Mouse (Mus musculus): Measurements from ENCODE around the gene Psors1c2. TPM values are rescaled to one million over a fixed set of nuclear protein-coding genes. Genes with fewer than 3 reads are reported as not detected.

The Psors1c2 gene
- polyA plus RNA-seq (2016; fragmentation: Nextera tagmentation; extraction: Ambion mirVana) = 1.0 and 1.5 TPM in 2 replicates

DNA sequence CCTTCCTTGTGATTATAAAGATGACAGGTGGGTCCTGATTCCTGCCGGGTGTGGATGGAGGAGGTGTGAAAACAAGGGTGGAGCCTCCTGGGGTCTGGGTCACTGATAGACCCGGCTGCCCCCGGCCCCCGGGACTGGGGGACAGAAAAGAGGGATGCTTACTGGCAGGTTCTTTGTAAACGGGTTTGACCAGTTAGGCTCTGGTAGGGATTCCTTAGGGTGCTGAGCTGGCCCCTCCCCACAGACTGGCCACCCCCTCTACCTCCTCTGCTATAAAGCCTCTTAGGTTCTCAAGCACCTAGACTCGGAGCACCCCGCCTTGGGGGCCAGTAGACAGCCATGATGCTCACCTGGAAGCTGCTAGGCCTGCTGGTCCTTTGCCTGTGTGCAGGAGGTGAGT is at the start of gene Psors1c2:
Gene Psors1c2 (plus strand): TSS at position 301 of the 400 bp plus-strand sequence.
- peaks cover 23% of the 10 kb centered on the region for H3K36me3 ChIP-seq
- no peak within 1 kb of the TSS for H3K4me2 ChIP-seq (replicated peaks)
- no peaks in the 10 kb centered on the region for H3K9me3 ChIP-seq
- no peak within 1 kb of the TSS for H3K9ac ChIP-seq (replicated peaks)
- H3K27ac ChIP-seq (replicated peaks) = no peak within 1 kb of the TSS
- no peak within 1 kb of the TSS for H3K4me3 ChIP-seq
- 46% methylated on average over 7 of the region's 7 CpGs for WGBS
- no peaks in the 10 kb centered on the region for H3K4me1 ChIP-seq
- peaks cover 9% of the 10 kb centered on the region; the same call in 1 of the 2 replicates for H3K27me3 ChIP-seq
- ATAC-seq (ENCODE audit: low FRiP score, low read depth) = no peak

DNA sequence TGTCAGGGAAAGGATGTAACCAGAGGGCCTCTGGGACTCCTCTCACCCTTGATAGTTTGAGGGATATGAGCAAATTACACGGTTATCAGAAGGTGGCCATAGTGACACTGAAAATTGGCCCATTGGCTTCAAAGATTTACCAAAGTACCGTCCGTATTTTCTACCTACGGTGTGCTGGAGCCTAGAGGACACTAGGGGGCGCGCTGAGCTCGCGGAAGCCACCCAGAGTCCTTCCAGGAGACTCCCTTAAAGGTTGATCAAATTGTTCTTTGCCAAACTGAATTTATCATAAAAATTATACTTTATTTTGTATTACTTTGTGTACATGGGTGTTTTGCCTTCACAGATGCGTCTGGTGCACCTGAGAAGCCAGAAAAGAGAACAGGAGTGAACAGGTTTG is 48.9 kb upstream of the Psors1c2 start:
- Histone ChIP-seq H3K9ac (replicated peaks) (no peak overlapping the region), H3K4me3 (no peak overlapping the region), H3K27ac (replicated peaks) (no peak overlapping the region), H3K4me1 (0 out of 2 replicates have a peak, but pooled peaks cover 3% of the 10 kb centered on the region), H3K4me2 (replicated peaks) (no peak overlapping the region), H3K27me3 (no peaks in the 10 kb centered on the region), H3K36me3 (no peaks in the 10 kb centered on the region), H3K9me3 (no peaks in the 10 kb centered on the region)
- WGBS = 2% methylated on average over 9 of the region's 9 CpGs
- ATAC-seq (ENCODE audit: low FRiP score, low read depth) = no peak

DNA sequence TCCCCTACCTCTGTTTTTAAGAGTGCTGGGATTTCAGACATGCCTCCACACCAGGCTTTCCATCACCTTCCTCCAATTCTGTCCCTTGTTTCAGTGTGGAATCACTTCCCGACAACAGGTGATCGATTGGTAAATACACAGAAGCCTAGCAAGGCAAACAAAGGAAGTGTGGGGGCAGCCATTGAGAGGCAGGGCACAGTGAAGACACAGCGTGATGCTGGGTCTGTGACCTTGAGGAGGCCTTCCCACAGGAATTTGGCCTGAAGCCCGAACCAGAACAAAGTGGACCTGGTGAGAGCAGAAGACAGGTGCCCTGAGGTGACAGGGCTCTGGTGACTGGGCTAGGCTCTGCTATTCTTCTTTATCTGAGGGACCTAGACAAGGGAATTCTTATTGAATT is 47.3 kb upstream of the Psors1c2 start:
- Histone ChIP-seq H3K27ac (replicated peaks) (no peak overlapping the region), H3K9ac (replicated peaks) (no peak overlapping the region), H3K4me1 (0 out of 2 replicates have a peak, but pooled peaks cover 7% of the 10 kb centered on the region), H3K4me3 (no peak overlapping the region), H3K36me3 (no peaks in the 10 kb centered on the region), H3K9me3 (no peaks in the 10 kb centered on the region), H3K4me2 (replicated peaks) (no peak overlapping the region), H3K27me3 (peaks cover 6% of the 10 kb centered on the region; the same call in 1 of the 2 replicates)
- no peak for ATAC-seq (ENCODE audit: low FRiP score, low read depth)
- WGBS = 41% methylated on average over 4 of the region's 4 CpGs

DNA sequence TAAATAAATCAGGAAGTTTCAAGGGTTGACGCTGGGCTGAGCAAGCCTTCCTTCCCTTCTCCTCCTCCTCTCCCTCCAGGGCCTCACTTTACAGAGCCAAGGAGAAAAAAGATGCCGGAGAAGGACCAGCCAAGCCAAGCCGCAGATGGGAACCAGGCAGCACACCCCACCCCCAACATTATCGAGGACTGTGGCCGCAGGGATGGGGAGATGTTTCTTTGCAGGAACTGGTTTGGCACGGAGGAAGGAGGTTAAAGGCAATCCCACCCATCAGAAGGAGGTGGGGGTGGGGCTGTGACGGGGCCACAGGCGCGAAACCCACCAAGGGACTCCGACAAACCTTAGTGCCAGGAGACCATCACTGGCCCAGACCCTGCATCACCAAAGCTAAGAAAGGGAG is 46.3 kb upstream of the Psors1c2 start:
- Histone ChIP-seq H3K9me3 (no peaks in the 10 kb centered on the region), H3K27me3 (peaks cover 6% of the 10 kb centered on the region; the same call in 1 of the 2 replicates), H3K36me3 (no peaks in the 10 kb centered on the region), H3K4me1 (0 out of 2 replicates have a peak, but pooled peaks cover 7% of the 10 kb centered on the region), H3K27ac (replicated peaks) (no peak overlapping the region), H3K4me3 (no peak overlapping the region), H3K4me2 (replicated peaks) (no peak overlapping the region), H3K9ac (replicated peaks) (no peak overlapping the region)
- no peak for ATAC-seq (ENCODE audit: low FRiP score, low read depth)
- 68% methylated on average over 10 of the region's 10 CpGs for WGBS

DNA sequence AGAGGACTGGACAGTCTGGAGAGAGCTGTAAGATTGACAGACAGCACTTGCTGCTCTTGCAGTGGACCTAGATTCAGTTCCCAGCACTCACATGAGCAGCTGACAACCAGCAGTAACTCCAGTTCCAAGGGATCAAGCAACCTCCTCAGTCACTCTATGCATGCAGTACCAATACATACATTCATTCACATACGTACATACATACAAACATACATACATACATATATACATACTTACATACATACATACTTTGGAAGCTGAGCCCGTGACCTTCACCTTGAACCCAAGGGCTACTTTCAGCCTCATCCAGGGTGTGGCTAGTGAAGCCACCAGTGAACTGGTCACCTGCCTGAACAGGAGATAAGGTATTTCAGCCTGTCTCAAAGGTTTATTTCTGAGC is 45.0 kb upstream of the Psors1c2 start:
- H3K4me1 ChIP-seq = 0 out of 2 replicates have a peak, but pooled peaks cover 7% of the 10 kb centered on the region
- no peak for ATAC-seq (ENCODE audit: low FRiP score, low read depth)
- WGBS = 93% methylated on average over 2 of the region's 2 CpGs
- no peak overlapping the region for H3K27ac ChIP-seq (replicated peaks)
- H3K27me3 ChIP-seq = peaks cover 6% of the 10 kb centered on the region; the same call in 1 of the 2 replicates
- no peak overlapping the region for H3K4me2 ChIP-seq (replicated peaks)
- H3K4me3 ChIP-seq = no peak overlapping the region
- H3K9ac ChIP-seq (replicated peaks) = no peak overlapping the region
- H3K9me3 ChIP-seq = no peaks in the 10 kb centered on the region
- no peaks in the 10 kb centered on the region for H3K36me3 ChIP-seq

DNA sequence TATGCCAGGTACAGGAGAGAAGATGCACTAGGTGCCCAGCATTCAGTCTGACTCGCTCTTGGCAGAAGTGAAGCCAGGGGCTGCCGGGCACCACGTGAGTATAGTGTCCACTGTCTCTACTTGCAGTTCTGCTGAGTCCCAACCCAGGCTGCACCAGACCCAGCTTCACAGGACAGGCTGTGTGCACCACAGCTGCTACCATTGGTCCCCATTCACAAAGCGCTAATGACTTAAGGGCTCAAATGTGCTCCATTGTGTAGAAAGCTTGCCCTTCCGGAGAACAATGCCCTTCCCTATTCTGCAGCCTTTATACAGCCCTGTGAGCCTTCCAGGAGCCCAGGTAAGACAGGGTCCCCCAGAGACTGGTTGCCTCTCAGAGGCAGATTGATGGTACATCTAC is 42.7 kb upstream of the Psors1c2 start:
- Histone ChIP-seq H3K27ac (replicated peaks) (no peak overlapping the region), H3K9me3 (no peaks in the 10 kb centered on the region), H3K4me1 (0 out of 2 replicates have a peak, but pooled peaks cover 7% of the 10 kb centered on the region), H3K9ac (replicated peaks) (no peak overlapping the region), H3K36me3 (no peaks in the 10 kb centered on the region), H3K27me3 (peaks cover 6% of the 10 kb centered on the region; the same call in 1 of the 2 replicates), H3K4me3 (no peak overlapping the region), H3K4me2 (replicated peaks) (no peak overlapping the region)
- no peak for ATAC-seq (ENCODE audit: low FRiP score, low read depth)
- 47% methylated on average over 5 of the region's 5 CpGs for WGBS

DNA sequence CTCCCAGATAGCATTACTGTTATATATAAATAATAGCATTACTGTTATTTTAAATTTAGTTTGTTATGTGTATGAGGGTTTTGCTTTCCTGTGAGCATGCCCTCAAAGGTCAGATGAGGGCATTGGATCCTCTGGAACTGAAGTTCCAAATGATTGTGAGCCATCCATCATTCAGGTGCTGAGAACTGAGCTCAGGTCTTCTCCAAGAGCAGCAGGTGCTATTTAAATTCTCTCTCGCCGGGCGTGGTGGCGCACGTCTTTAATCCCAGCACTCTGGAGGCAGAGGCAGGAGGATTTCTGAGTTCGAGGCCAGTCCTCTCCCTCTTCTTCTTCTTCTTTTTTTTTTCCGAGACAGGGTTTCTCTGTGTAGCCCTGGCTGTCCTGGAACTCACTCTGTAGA is 35.9 kb upstream of the Psors1c2 start:
- no peak for ATAC-seq (ENCODE audit: low FRiP score, low read depth)
- Histone ChIP-seq H3K4me3 (no peak overlapping the region), H3K4me2 (replicated peaks) (no peak overlapping the region), H3K27ac (replicated peaks) (no peak overlapping the region), H3K4me1 (no peaks in the 10 kb centered on the region), H3K36me3 (no peaks in the 10 kb centered on the region), H3K9ac (replicated peaks) (no peak overlapping the region), H3K9me3 (no peaks in the 10 kb centered on the region), H3K27me3 (peaks cover 3% of the 10 kb centered on the region; the same call in 1 of the 2 replicates)
- WGBS = 95% methylated on average over 7 of the region's 7 CpGs

DNA sequence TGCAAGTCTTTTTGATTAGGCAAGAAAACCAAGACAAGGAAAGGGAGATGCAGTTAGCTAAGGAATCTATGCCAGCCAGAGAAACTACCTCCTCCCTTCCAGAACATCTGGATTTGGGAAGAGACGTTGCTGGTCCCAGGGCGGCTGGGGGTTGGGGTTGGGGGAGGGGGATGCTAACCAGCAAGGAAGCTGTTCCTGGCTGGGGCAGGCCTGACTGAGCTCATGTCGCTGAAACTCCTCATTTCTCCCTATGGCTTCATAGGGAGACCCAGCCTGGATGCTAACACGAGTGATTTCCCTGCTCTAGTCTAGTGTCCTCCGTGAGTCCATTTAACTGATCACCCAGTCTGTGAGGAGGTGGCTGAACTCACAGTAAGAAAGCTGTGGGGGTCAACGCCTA is 30.8 kb upstream of the Psors1c2 start:
- no peak overlapping the region for H3K27ac ChIP-seq (replicated peaks)
- H3K4me3 ChIP-seq = no peak overlapping the region
- 4% methylated on average over 6 of the region's 6 CpGs for WGBS
- H3K27me3 ChIP-seq = peaks cover 41% of the 10 kb centered on the region
- ATAC-seq (ENCODE audit: low FRiP score, low read depth) = no peak
- no peaks in the 10 kb centered on the region for H3K36me3 ChIP-seq
- no peaks in the 10 kb centered on the region for H3K9me3 ChIP-seq
- no peak overlapping the region for H3K4me2 ChIP-seq (replicated peaks)
- H3K4me1 ChIP-seq = peaks cover 5% of the 10 kb centered on the region; the same call in 1 of the 2 replicates
- no peak overlapping the region for H3K9ac ChIP-seq (replicated peaks)

DNA sequence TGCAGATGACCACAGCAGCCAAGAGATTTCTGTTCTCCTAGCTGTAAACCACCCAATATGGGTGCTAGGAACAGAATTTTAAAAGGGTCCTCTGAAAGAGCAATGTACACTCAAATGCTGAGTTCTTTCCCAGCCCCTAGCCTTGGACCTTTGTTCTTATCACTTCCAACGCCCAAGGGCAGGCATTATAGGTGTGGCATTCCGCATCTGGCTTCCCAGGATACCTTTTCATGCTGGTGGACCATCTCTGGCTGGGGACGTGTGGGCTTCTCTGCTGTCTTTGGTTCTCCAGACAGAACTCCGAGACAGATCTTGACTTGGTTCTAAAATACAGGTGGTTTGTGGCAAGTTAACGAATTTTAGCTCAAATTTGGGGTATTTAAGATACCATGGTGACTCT is 30.2 kb upstream of the Psors1c2 start:
- Histone ChIP-seq H3K4me3 (no peak overlapping the region), H3K4me1 (peaks cover 7% of the 10 kb centered on the region; the same call in 1 of the 2 replicates), H3K27ac (replicated peaks) (no peak overlapping the region), H3K9me3 (no peaks in the 10 kb centered on the region), H3K27me3 (peaks cover 47% of the 10 kb centered on the region), H3K4me2 (replicated peaks) (no peak overlapping the region), H3K9ac (replicated peaks) (no peak overlapping the region), H3K36me3 (no peaks in the 10 kb centered on the region)
- 35% methylated on average over 5 of the region's 5 CpGs for WGBS
- ATAC-seq (ENCODE audit: low FRiP score, low read depth) = no peak

DNA sequence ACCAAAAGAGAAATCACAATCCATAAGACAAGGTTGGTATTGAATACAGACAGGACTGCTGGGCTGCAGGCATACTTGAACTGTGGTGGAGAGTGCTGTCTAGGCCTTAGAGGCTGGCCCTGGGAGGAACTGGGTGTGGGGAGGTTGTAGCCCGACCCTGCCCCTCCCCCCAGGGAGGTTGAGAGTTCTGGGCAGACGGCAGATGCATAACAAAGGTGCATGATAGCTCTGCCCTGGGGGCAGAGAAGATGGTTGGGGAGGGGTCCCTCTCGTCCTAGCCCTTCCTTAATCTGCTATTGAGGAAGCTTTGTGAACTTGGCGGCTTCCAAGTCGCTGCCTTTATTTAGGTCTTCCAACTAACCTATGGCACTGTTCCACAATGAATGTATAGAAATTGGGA is 29.2 kb upstream of the Psors1c2 start:
- no peak for ATAC-seq (ENCODE audit: low FRiP score, low read depth)
- WGBS = 20% methylated on average over 5 of the region's 5 CpGs
- H3K4me1 ChIP-seq = peaks cover 7% of the 10 kb centered on the region; the same call in 1 of the 2 replicates
- H3K27ac ChIP-seq (replicated peaks) = no peak overlapping the region
- no peaks in the 10 kb centered on the region for H3K9me3 ChIP-seq
- peaks cover 54% of the 10 kb centered on the region for H3K27me3 ChIP-seq
- H3K36me3 ChIP-seq = no peaks in the 10 kb centered on the region
- no peak overlapping the region for H3K9ac ChIP-seq (replicated peaks)
- no peak overlapping the region for H3K4me2 ChIP-seq (replicated peaks)
- H3K4me3 ChIP-seq = no peak overlapping the region

DNA sequence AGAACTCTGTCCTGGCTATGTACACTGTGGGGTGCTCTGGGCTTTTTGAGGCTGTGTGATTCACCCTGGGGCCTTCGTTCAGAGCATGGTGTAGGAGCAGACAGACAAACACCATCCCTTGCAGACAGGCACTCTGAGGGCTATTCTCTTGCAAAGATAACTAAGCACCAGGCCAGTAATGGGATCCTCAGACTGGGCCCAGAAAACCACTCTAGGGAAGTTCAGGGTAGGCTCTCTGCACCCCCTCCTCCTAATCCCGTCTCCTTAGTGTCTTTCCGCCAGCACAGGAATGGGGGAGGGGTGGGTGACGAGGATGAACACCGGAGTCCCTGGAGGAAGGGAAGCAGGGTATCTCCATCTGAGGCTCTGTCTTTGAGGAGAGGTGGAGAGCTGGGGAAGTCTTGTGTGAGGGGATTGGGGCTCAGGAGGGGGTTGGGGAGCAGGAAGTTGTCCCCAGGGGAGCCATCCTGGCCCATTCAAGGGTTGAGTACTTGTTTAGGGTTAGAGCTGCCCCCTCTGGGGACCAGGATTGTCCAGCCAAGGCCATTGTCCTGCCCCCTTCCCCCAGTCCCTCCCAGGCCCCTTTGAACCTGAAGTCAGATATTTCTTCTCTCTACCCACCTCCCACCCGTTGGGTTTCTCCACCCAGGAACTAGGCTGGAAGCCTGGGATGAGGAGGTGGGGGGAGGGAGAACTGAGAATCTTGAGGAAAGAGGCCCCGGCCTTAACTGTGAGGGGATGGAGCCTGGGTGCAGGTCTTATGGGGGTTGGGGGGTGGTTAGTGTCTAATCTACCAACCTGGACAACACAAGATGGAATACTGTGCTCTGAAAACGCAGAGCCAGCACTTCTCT is 28.1 kb upstream of the Psors1c2 start:
- Histone ChIP-seq H3K27me3 (peaks cover 64% of the 10 kb centered on the region), H3K4me2 (replicated peaks) (no peak overlapping the region), H3K9ac (replicated peaks) (no peak overlapping the region), H3K4me3 (no peak overlapping the region), H3K36me3 (no peaks in the 10 kb centered on the region), H3K4me1 (peaks cover 11% of the 10 kb centered on the region; the same call in 1 of the 2 replicates), H3K27ac (replicated peaks) (no peak overlapping the region), H3K9me3 (no peaks in the 10 kb centered on the region)
- WGBS = 8% methylated on average over 8 of the region's 8 CpGs
- no peak for ATAC-seq (ENCODE audit: low FRiP score, low read depth)

DNA sequence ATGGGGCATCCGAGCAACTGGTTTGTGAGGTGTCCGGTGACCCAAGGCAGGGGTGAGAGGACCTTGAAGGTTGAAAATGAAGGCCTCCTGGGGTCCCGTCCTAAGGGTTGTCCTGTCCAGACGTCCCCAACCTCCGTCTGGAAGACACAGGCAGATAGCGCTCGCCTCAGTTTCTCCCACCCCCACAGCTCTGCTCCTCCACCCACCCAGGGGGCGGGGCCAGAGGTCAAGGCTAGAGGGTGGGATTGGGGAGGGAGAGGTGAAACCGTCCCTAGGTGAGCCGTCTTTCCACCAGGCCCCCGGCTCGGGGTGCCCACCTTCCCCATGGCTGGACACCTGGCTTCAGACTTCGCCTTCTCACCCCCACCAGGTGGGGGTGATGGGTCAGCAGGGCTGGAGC is 27.2 kb upstream of the Psors1c2 start, which contains the start of gene Pou5f1:
Gene Pou5f1 (plus strand): TSS at position 243 of the 400 bp plus-strand sequence.
- no peak for ATAC-seq (ENCODE audit: low FRiP score, low read depth)
- H3K4me1 ChIP-seq = peaks cover 11% of the 10 kb centered on the region; the same call in 1 of the 2 replicates
- WGBS = 23% methylated on average over 13 of the region's 13 CpGs
- H3K4me3 ChIP-seq = no peak within 1 kb of the TSS
- no peaks in the 10 kb centered on the region for H3K9me3 ChIP-seq
- no peak within 1 kb of the TSS for H3K9ac ChIP-seq (replicated peaks)
- H3K27ac ChIP-seq (replicated peaks) = no peak within 1 kb of the TSS
- H3K27me3 ChIP-seq = peaks cover 63% of the 10 kb centered on the region
- no peak within 1 kb of the TSS for H3K4me2 ChIP-seq (replicated peaks)
- no peaks in the 10 kb centered on the region for H3K36me3 ChIP-seq
